Mouse (Mus musculus) forebrain, embryonic 14.5 days (tissue): ENCODE data around the gene Sf3a1. TPM values are rescaled to one million over a fixed set of nuclear protein-coding genes. Genes with fewer than 3 reads are reported as not detected.
A peak's percentile ranks its signal among the peaks of the same experiment; 100 is the strongest.

ENCODE experiments used
- ATAC-seq: fragments of 200-750 bp; cut with Nextera tagmentation; 2 replicates; pipeline ENCODE4 v1.8.0; 2017; ENCODE audit warnings: mild to moderate bottlenecking, moderate library complexity
- DNase-seq: peaks from one replicate; pipeline ENCODE4 v3.0.0-alpha.2; 2015; ENCODE audit warnings: low spot score
- H3K27ac ChIP-seq: fragments of 300-500 bp; sonication (generic); 2 replicates; pipeline ENCODE4 v1.5.1; 2014; ENCODE audit warnings: low read depth, mild to moderate bottlenecking, control low read depth, low read length, moderate library complexity
- H3K27me3 ChIP-seq: fragments of 300-500 bp; sonication (generic); replicated peaks from 2 replicates; pipeline ENCODE4 v1.6.1; 2014; ENCODE audit warnings: low read length, control low read depth, mixed read lengths; ENCODE audit not compliant: control insufficient read depth, insufficient read depth
- H3K36me3 ChIP-seq: fragments of 300-500 bp; sonication (generic); 2 replicates; pipeline ENCODE4 v1.6.1; 2014; ENCODE audit warnings: low read length, control low read depth; ENCODE audit not compliant: control insufficient read depth, insufficient read depth
- H3K4me1 ChIP-seq: fragments of 300-500 bp; sonication (generic); 2 replicates; pipeline ENCODE4 v1.6.1; 2014; ENCODE audit warnings: antibody characterized with exemption, low read length, control low read depth; ENCODE audit not compliant: control insufficient read depth, insufficient read depth
- H3K4me2 ChIP-seq: fragments of 300-500 bp; sonication (generic); 2 replicates; pipeline ENCODE4 v1.6.1; 2014; ENCODE audit warnings: mild to moderate bottlenecking, control low read depth, low read length
- H3K4me3 ChIP-seq: fragments of 300-500 bp; sonication (generic); 2 replicates; pipeline ENCODE4 v1.5.1; 2014; ENCODE audit warnings: low read depth, low read length, control low read depth
- H3K9ac ChIP-seq: fragments of 300-500 bp; sonication (generic); 2 replicates; pipeline ENCODE4 v1.6.1; 2014; ENCODE audit warnings: mild to moderate bottlenecking, low read length, control low read depth, moderate library complexity
- H3K9me3 ChIP-seq: fragments of 300-500 bp; sonication (generic); replicated peaks from 2 replicates; pipeline ENCODE4 v1.6.1; 2016; ENCODE audit warnings: low read length, control low read depth, mixed read lengths; ENCODE audit not compliant: control insufficient read depth
- WGBS: fragments of 180-500 bp; shearing (Covaris S2); extraction: QIAGEN DNeasy Blood & Tissue Kit; methylation state at CpG from one replicate; pipeline ENCODE4 v1.1.7; 2014; 5-methylcytosine and 5-hydroxymethylcytosine counted together
- polyA plus RNA-seq: library from polyadenylated mRNA; unstranded; fragments of >200 nt; fragmentation: Nextera tagmentation; extraction: Ambion mirVana; gene quantifications from 2 replicates; pipeline ENCODE4 v1.2.1, GENCODE M21; 2014

Gene Sf3a1
- polyA plus RNA-seq, 1 experiment from 2014 or later, result 51.5 TPM

DNA sequence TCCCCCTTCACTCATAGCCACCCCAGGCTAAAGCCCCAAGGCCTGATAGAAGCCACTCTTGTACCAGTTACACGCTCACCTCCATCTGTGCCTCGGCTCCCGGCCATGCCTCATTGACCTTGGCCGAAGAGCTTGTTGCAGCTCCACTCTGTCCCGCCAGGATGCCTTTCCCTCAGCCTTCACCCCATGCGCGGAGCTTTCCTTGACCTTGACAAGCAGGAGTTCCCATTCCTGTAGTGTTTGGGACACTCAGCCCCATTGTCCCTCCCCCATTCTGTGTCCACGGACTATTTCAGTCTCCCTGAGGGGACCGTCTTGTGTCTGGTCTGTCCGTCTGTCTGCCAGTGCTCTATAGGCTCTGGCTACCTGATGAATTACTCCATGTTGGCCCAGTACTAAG, 53.0 kb downstream of the Sf3a1 start:
- H3K4me1 ChIP-seq, result no peaks in the 10 kb centered on the region
- no peaks in the 10 kb centered on the region for H3K9me3 ChIP-seq
- H3K9ac ChIP-seq, result no peak overlapping the region
- H3K27me3 ChIP-seq, result no peaks in the 10 kb centered on the region
- WGBS, result 94% methylated on average over 10 of the region's 10 CpGs
- H3K36me3 ChIP-seq, result peaks cover 48% of the 10 kb centered on the region
- no peak for ATAC-seq
- H3K4me3 ChIP-seq, result no peak overlapping the region
- H3K27ac ChIP-seq, result no peak overlapping the region
- H3K4me2 ChIP-seq, result no peak overlapping the region
- DNase-seq, result no peak

DNA sequence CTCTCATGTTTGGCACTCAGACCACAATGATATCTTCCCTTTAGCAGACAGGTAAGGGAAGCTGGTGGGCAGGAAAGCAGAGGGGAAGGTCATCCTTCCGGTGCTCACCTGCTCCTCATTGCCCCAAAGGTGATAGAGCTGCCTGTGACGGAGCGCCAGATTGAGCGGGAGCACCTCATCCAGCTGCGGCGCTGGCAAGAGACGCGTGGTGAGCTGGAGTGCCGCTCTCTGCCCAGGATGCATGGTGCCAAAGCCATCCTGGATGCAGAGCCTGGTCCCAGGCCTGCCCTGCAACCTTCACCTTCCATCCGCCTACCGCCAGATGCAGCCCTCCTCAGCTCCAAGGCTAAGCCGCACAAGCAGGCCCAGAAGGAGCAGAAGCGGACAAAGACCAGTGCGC, 54.4 kb downstream of the Sf3a1 start:
- 95% methylated on average over 14 of the region's 14 CpGs for WGBS
- H3K9ac ChIP-seq, result no peak overlapping the region
- H3K4me3 ChIP-seq, result no peak overlapping the region
- peaks cover 38% of the 10 kb centered on the region for H3K36me3 ChIP-seq
- peaks cover 8% of the 10 kb centered on the region; the same call in 1 of the 2 replicates for H3K27me3 ChIP-seq
- DNase-seq (no peak), ATAC-seq (no peak)
- no peak overlapping the region for H3K4me2 ChIP-seq
- no peaks in the 10 kb centered on the region for H3K4me1 ChIP-seq
- H3K27ac ChIP-seq, result no peak overlapping the region
- H3K9me3 ChIP-seq, result no peaks in the 10 kb centered on the region

DNA sequence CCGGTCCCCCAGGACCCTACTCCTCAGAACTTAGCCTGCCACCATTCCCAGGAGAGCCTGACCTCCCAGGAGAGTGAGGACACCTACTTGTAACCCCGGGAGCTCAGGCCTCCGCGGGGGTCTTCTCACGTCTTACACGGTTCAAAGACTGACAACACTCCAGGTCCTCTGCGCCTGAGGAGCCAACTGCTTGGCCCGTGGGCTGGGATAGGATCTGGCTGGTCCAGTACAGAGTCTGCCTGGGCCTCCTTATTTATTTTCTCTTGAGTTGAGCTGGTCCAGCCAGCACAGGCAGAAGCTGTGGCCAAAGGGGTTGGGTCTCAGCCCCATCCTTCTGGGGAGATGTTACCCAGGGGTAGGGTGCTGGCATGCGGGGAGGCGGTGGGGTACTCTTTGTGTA, 54.9 kb downstream of the Sf3a1 start:
- no peak for ATAC-seq
- H3K36me3 ChIP-seq, result peaks cover 35% of the 10 kb centered on the region
- H3K9me3 ChIP-seq, result no peaks in the 10 kb centered on the region
- H3K9ac ChIP-seq, result no peak overlapping the region
- no peak overlapping the region for H3K27ac ChIP-seq
- peaks cover 8% of the 10 kb centered on the region; the same call in 1 of the 2 replicates for H3K27me3 ChIP-seq
- no peak overlapping the region for H3K4me2 ChIP-seq
- H3K4me1 ChIP-seq, result no peaks in the 10 kb centered on the region
- no peak overlapping the region for H3K4me3 ChIP-seq
- 86% methylated on average over 10 of the region's 10 CpGs for WGBS
- DNase-seq, result no peak

DNA sequence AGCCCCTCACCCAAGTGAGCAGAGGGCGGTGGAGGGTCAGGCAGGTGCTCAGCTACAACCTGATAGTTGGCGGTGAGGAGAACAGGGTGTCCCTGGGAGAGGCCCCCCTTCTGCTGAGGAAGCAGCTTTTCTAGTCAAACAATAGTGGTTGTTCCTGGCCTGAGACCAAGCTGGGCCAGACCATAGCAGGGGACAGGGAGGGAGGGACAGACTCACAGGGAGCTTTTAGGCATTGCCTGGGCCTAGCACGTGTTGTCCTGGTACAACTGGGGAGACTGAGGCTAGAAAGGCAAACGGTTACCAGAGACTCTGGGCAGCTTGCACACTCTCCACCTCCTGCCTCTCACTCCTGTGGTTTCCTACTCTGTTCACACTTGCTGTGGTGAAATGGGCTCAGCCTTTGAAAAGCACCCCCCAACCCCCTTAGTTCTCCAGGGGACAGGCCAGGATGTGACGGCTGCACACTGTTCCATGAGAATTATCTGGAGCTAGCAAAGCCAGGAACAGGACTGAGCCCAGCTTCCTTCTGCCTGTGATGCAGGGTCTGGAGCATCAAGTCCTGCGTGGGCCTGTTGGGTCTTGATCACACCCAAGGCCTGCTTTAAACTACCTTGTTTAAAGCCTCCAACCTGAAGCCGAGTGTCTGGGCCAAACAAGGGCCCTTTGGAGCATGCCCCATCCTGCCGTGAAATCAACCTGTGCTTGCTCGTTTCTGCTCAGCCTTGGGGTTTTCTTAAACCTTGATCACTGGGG, 56.3 kb downstream of the Sf3a1 start:
- no peak for DNase-seq
- H3K27me3 ChIP-seq, result peaks cover 8% of the 10 kb centered on the region; the same call in 1 of the 2 replicates
- no peaks in the 10 kb centered on the region for H3K4me1 ChIP-seq
- peaks cover 28% of the 10 kb centered on the region for H3K36me3 ChIP-seq
- no peaks in the 10 kb centered on the region for H3K9me3 ChIP-seq
- no peak overlapping the region for H3K9ac ChIP-seq
- WGBS, result 76% methylated on average over 9 of the region's 9 CpGs
- no peak overlapping the region for H3K4me2 ChIP-seq
- ATAC-seq, result no peak
- no peak overlapping the region for H3K4me3 ChIP-seq
- no peak overlapping the region for H3K27ac ChIP-seq

DNA sequence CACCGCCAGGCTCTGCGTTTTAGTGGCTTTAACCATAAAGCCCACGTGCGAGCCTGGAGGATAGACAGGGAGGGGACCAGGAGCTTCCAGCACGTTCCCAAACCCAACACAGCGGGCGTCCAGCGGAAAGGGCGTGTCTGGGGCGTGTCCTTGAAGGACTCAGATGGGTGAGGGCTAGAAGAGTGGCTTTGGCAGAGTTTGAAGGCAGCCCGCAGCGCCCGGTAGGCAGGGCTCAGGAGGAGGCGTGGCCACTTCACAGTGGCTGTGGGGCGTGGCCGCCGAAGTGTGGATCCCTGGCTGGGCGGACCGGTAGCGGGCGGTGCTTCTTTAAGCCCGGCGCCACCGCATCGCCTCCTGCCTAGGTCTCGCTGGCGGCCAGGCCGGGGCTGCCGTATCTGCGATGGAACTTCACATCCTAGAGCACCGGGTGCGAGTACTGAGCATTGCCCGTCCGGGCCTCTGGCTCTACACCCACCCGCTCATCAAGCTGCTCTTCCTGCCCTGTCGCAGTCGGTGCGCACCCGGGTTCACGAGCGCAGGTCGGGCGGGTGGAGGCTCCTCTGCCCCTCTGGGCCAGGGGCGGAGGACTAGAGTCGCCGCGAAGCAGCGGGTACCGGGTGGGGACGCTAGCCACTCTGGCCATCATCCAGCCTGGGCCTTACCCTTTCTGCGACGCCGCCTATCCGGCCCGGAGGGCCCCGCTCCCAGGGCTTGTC, 57.9 kb downstream of the Sf3a1 start, which contains the start of gene Castor1:
Gene Castor1 (plus strand): TSS at position 312 of the 716 bp plus-strand sequence.
- 2% methylated on average over 56 of the region's 56 CpGs for WGBS

DNA sequence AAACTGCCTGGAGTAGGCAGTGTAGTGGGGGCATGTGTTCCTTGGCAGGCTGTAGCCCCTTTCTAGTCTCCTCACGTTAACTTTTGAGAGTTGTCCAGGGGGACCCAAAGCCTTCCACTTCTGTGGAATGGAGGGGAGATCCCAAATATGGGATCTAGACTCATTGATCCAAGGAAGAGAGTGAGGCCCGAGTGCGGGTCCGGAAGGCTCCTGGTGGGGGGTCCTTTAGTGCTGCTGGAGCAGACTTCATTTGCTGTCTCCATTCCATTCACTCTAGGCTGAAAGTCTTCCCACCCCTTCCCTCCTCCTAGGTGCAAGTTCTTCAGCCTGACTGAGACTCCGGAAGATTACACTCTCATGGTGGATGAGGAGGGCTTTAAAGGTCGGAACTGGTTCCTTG, 58.5 kb downstream of the Sf3a1 start:
- Histone ChIP-seq H3K4me2 (peak overlapping the region; percentile 72), H3K9ac (no peak overlapping the region; the same call in 1 of the 2 replicates), H3K27ac (no peak overlapping the region), H3K27me3 (peaks cover 8% of the 10 kb centered on the region; the same call in 1 of the 2 replicates), H3K9me3 (no peaks in the 10 kb centered on the region), H3K4me3 (peak overlapping the region; percentile 38), H3K4me1 (no peaks in the 10 kb centered on the region), H3K36me3 (peaks cover 11% of the 10 kb centered on the region)
- ATAC-seq (no peak), DNase-seq (no peak)
- WGBS, result 13% methylated on average over 6 of the region's 6 CpGs

More for the DNA sequence above, 57.9 kb downstream of the Sf3a1 start, which contains the start of gene Castor1:
- Histone ChIP-seq H3K27ac (no peak within 1 kb of the TSS), H3K9ac (peak within 1 kb of the TSS; percentile 51), H3K4me2 (peak within 1 kb of the TSS; percentile 72), H3K27me3 (peaks cover 8% of the 10 kb centered on the region; the same call in 1 of the 2 replicates), H3K9me3 (no peaks in the 10 kb centered on the region), H3K36me3 (peaks cover 16% of the 10 kb centered on the region), H3K4me3 (peak within 1 kb of the TSS; percentile 38), H3K4me1 (no peaks in the 10 kb centered on the region)
- DNase-seq (peak; percentile 81), ATAC-seq (peak; percentile 85)

DNA sequence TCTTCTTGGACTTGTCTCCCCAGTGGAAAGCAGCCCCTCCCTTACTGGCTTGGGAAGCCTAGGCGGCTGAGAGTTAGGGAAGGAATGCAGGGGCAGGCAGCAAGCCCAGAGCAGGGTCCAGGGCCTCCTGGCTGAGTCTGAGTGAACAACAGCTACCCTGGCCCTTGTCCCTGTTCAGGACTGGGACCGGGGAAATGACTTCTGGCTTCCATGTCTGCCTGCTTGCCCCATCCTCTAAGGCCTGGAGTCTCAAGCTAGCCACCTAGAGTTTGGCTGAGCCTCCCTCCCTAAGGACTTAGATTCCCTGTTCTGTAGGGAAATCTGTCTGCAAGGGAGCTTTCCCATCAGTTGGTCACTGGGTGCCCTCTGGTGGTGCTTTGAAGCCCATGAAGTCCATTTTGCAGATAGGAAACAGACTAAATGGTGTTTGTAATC, 59.2 kb downstream of the Sf3a1 start:
- H3K27me3 ChIP-seq, result peaks cover 8% of the 10 kb centered on the region; the same call in 1 of the 2 replicates
- no peaks in the 10 kb centered on the region for H3K4me1 ChIP-seq
- WGBS, result 16% methylated on average over 2 of the region's 2 CpGs
- H3K27ac ChIP-seq, result no peak overlapping the region
- no peak overlapping the region for H3K4me3 ChIP-seq
- no peaks in the 10 kb centered on the region for H3K9me3 ChIP-seq
- peak; percentile 80 for DNase-seq
- no peak overlapping the region for H3K4me2 ChIP-seq
- peaks cover 6% of the 10 kb centered on the region for H3K36me3 ChIP-seq
- ATAC-seq, result peak; percentile 38; the same call in 1 of the 2 replicates
- H3K9ac ChIP-seq, result no peak overlapping the region

DNA sequence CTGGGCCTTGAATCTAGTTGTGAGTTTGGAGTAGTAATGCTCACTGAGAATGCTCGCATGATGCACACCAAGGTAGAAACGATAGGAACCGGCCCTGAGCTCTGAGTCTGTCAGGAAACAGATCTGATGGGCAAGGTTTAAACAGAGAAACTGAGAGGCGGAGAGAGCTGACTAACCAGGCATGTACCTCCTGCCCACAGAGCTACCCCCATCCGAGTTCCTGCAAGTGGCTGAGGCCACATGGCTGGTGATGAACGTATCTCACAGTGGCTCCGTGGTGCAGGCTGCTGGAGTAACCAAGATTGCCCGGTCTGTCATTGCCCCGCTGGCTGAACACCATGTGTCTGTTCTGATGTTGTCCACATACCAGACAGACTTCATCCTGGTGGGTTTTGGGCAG, 59.8 kb downstream of the Sf3a1 start:
- Histone ChIP-seq H3K27ac (no peak overlapping the region), H3K27me3 (peaks cover 8% of the 10 kb centered on the region; the same call in 1 of the 2 replicates), H3K36me3 (peaks cover 3% of the 10 kb centered on the region), H3K4me2 (no peak overlapping the region), H3K4me3 (no peak overlapping the region), H3K9me3 (no peaks in the 10 kb centered on the region), H3K4me1 (no peaks in the 10 kb centered on the region), H3K9ac (no peak overlapping the region)
- no peak for ATAC-seq
- WGBS, result 66% methylated on average over 9 of the region's 9 CpGs
- DNase-seq, result no peak
